Mouse (Mus musculus): ENCODE results near the gene Ackr3. TPM values are rescaled to one million over a fixed set of nuclear protein-coding genes. Genes with fewer than 3 reads are reported as not detected.
A peak's percentile ranks its signal among the peaks of the same experiment; 100 is the strongest.

Ackr3 gene
- polyA plus RNA-seq, 1 experiment from 2014 or later: 11.3 TPM

DNA sequence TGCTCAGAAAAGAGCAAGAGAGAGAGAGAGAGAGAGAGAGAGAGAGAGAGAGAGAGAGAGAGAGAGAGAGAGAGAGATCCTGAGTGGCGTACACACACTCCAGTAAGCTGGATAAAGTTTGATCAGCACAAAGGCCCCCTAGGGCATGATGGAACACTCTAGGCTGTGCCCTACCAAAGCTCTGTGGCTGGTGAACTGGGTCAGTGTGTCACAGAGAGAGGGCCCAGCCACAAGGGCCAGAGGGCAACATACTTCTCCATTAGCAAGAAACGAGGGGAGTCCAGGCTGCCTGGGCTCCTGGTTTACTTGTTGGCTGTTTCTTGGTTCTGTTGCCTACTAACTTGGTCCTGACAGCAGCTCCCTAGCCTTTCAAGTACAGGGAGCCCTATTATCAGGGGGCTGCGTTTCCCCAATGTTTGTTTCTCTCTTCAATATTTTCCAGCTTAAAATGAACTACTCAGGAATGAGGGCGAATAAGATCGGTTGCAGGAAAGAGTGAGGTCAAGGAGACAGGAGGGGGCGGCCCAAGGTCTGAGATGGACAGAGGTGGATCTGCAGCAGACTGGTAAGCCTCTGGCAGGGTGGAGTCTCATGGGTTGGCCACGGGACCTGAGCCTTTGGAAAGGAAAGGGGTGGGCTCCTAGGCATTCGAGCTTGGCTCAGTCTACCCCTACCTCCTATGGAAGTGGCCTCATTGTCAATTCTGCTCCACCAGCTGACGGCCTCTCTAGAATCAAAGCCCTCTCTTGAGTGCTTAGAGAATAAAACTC is 45.4 kb downstream of the Ackr3 start:
- 70% methylated on average over 9 of the region's 9 CpGs for WGBS
- ATAC-seq (replicated peaks): 0 out of 2 replicates have a peak, but pooled peaks have one; percentile 38

GRCm38 (mm10) chr1:90250419-90250818 is 46.6 kb downstream of the Ackr3 start:
- Histone ChIP-seq H3K27me3 (replicated peaks) (no peaks in the 10 kb centered on the region), H3K27ac (no peak overlapping the region), H3K4me1 (peaks cover 10% of the 10 kb centered on the region; the same call in 1 of the 2 replicates), H3K4me3 (no peak overlapping the region), H3K9me3 (no peaks in the 10 kb centered on the region), H3K4me2 (no peak overlapping the region), H3K36me3 (replicated peaks) (no peaks in the 10 kb centered on the region), H3K9ac (no peak overlapping the region)
- WGBS: 84% methylated on average over 6 of the region's 6 CpGs
- ATAC-seq (replicated peaks): no peak

More for the DNA sequence above, 45.4 kb downstream of the Ackr3 start:
- no peak overlapping the region for H3K27ac ChIP-seq
- no peaks in the 10 kb centered on the region for H3K36me3 ChIP-seq (replicated peaks)
- no peak overlapping the region for H3K4me2 ChIP-seq
- peaks cover 10% of the 10 kb centered on the region; the same call in 1 of the 2 replicates for H3K4me1 ChIP-seq
- H3K4me3 ChIP-seq: no peak overlapping the region
- no peaks in the 10 kb centered on the region for H3K27me3 ChIP-seq (replicated peaks)
- no peak overlapping the region for H3K9ac ChIP-seq
- no peaks in the 10 kb centered on the region for H3K9me3 ChIP-seq

DNA sequence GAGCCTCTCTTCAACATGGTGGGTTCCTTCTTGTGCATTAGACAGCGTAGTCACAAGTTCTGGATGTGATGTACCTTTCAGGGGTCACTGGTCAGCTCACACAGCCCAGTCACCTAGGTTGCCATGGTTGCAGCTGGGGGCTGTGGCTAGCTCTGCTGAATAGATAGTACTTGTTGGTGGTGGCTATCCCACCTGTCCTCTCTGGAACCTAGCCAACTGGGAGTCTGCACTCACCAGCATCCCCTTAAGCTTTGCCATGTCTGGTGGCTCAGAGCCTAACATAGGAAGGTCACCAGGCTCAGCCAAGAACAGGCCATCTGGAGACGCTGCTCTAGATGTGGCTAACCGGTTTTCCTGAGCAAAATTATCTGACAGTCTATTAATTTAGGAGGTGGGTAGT is 47.4 kb downstream of the Ackr3 start:
- Histone ChIP-seq H3K4me2 (no peak overlapping the region), H3K36me3 (replicated peaks) (no peaks in the 10 kb centered on the region), H3K4me3 (no peak overlapping the region), H3K27me3 (replicated peaks) (no peaks in the 10 kb centered on the region), H3K9me3 (no peaks in the 10 kb centered on the region), H3K27ac (no peak overlapping the region), H3K4me1 (peaks cover 10% of the 10 kb centered on the region; the same call in 1 of the 2 replicates), H3K9ac (no peak overlapping the region)
- WGBS: 72% methylated on average over 3 of the region's 3 CpGs
- no peak for ATAC-seq (replicated peaks)

GRCm38 (mm10) chr1:90253465-90253864 is 49.7 kb downstream of the Ackr3 start:
- Histone ChIP-seq H3K9me3 (no peaks in the 10 kb centered on the region), H3K27ac (no peak overlapping the region), H3K4me1 (peaks cover 10% of the 10 kb centered on the region; the same call in 1 of the 2 replicates), H3K27me3 (replicated peaks) (no peaks in the 10 kb centered on the region), H3K9ac (no peak overlapping the region), H3K4me3 (no peak overlapping the region), H3K36me3 (replicated peaks) (no peaks in the 10 kb centered on the region), H3K4me2 (no peak overlapping the region)
- WGBS: 64% methylated on average over 10 of the region's 10 CpGs
- no peak for ATAC-seq (replicated peaks)

DNA sequence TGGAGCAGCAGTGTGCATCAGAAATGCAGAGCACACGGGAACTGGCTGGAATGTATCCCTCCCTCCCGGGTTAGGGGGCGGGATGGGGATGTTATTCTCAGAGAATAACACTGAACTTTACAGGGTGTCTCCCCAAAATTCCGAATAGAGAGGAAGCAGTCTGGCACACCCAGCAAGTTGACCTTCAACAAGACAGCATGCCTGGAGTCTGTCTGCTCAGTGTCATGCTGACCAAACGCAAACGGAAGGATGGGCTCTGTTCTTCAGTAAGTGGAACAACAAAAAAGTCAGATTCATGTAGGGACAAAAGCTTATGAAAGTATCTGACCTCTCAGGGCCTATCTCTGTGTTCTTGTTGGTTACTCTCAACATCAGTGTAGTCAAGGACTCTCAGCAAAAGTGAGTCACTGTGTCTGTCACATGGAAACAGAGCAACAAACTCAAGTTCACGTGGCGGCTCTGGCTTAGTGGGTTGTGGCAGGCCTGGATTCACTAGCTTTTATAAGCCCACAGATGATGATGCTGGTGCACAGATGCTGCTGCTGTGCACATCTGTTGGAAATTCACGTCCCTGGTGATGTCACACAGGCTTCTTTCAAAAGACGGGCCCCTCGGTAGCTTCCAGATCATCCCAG is 54.6 kb downstream of the Ackr3 start:
- H3K36me3 ChIP-seq (replicated peaks): no peaks in the 10 kb centered on the region
- H3K9me3 ChIP-seq: no peaks in the 10 kb centered on the region
- no peak overlapping the region for H3K27ac ChIP-seq
- 91% methylated on average over 11 of the region's 11 CpGs for WGBS
- H3K4me1 ChIP-seq: no peaks in the 10 kb centered on the region
- no peak overlapping the region for H3K9ac ChIP-seq
- ATAC-seq (replicated peaks): no peak
- H3K27me3 ChIP-seq (replicated peaks): no peaks in the 10 kb centered on the region
- no peak overlapping the region for H3K4me3 ChIP-seq
- H3K4me2 ChIP-seq: no peak overlapping the region

GRCm38 (mm10) chr1:90260704-90261581 is 57.2 kb downstream of the Ackr3 start:
- H3K9ac ChIP-seq: no peak overlapping the region
- no peak for ATAC-seq (replicated peaks)
- no peaks in the 10 kb centered on the region for H3K27me3 ChIP-seq (replicated peaks)
- no peak overlapping the region for H3K4me2 ChIP-seq
- no peaks in the 10 kb centered on the region for H3K4me1 ChIP-seq
- no peak overlapping the region for H3K27ac ChIP-seq
- H3K4me3 ChIP-seq: no peak overlapping the region
- H3K36me3 ChIP-seq (replicated peaks): no peaks in the 10 kb centered on the region
- 92% methylated on average over 11 of the region's 11 CpGs for WGBS
- no peaks in the 10 kb centered on the region for H3K9me3 ChIP-seq

DNA sequence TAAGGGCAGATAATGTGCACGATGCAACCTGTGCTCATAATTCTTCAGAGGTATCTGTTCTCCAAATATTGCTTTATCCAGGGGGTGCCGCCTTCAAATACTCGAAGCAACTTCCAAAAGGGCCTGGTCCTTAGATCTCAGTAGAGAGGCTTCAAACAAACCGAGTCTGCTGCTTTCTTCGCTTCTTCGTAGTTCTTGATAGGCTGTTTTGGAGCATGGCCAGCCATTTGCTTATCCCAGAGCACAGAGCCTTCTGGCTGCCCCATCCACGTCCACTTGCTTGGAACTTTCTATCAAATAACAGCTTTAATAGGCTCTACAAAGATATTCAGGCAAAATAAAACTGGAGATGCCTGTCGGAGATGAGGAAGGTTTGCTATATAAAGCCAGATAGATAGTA is 58.6 kb downstream of the Ackr3 start:
- H3K4me2 ChIP-seq: no peak overlapping the region
- no peaks in the 10 kb centered on the region for H3K36me3 ChIP-seq (replicated peaks)
- no peaks in the 10 kb centered on the region for H3K9me3 ChIP-seq
- H3K27ac ChIP-seq: no peak overlapping the region
- 82% methylated on average over 8 of the region's 8 CpGs for WGBS
- no peak overlapping the region for H3K9ac ChIP-seq
- H3K4me3 ChIP-seq: no peak overlapping the region
- H3K27me3 ChIP-seq (replicated peaks): no peaks in the 10 kb centered on the region
- no peak for ATAC-seq (replicated peaks)
- no peaks in the 10 kb centered on the region for H3K4me1 ChIP-seq

Other genes with a start within 250 kb of the Ackr3 start
- 0.45 and 0.54 TPM in 2 replicates for gene Asb18, start 189.3 kb upstream of the Ackr3 start, polyA plus RNA-seq (2015; fragmentation: Nextera tagmentation; extraction: Ambion mirVana)
- 0.95 and 1.2 TPM in 2 replicates for gene Iqca, start 50.6 kb upstream of the Ackr3 start, polyA plus RNA-seq (2015; fragmentation: Nextera tagmentation; extraction: Ambion mirVana)